Mouse (Mus musculus) layer of hippocampus, adult 2 months (tissue): ENCODE measurements around the gene Cpne9. TPM values are rescaled to one million over a fixed set of nuclear protein-coding genes. Genes with fewer than 3 reads are reported as not detected.
A peak's percentile ranks its signal among the peaks of the same experiment; 100 is the strongest.

Source experiments
- DNase-seq, 2 experiments: peaks; one replicate each; pipeline ENCODE4 v3.0.0; 2022; ENCODE audit warnings: low spot score in 2 of 2
- H3K27ac ChIP-seq: fragments of 200-600 bp; 2 replicates; pipeline ENCODE4 v1.8.1; 2022
- H3K4me3 ChIP-seq: fragments of 200-600 bp; 2 replicates; pipeline ENCODE4 v1.8.1; 2022; ENCODE audit warnings: mild to moderate bottlenecking
- CTCF ChIP-seq: fragments of 200-600 bp; conservative IDR thresholded peaks from 2 replicates; pipeline ENCODE4 v1.8.1; 2022; ENCODE audit warnings: antibody characterized with exemption, mild to moderate bottlenecking, moderate library complexity
- long read RNA-seq, 2 experiments: library from polyadenylated mRNA; stranded (forward); transcript quantifications; one replicate each; pipeline ENCODE4 v2.0.0; 2021; ENCODE audit warnings: borderline mapping rate in 2 of 2
- total RNA-seq, 2 experiments: library from RNA; stranded (reverse); gene quantifications; 2 replicates each; pipeline ENCODE4 v1.2.3; 2021

Cpne9 gene
- total RNA-seq = 10 to 100 TPM; 24.0 to 24.7 TPM
- long read RNA-seq, experiment 1, partial matches to known transcripts = 1 of 12 reads
- long read RNA-seq, experiment 1, other reads (novel, unspliced or antisense) = 11 of 12 reads
- long read RNA-seq, experiment 2, partial matches to known transcripts = 4 of 18 reads
- long read RNA-seq, experiment 2, other reads (novel, unspliced or antisense) = 14 of 18 reads

DNA sequence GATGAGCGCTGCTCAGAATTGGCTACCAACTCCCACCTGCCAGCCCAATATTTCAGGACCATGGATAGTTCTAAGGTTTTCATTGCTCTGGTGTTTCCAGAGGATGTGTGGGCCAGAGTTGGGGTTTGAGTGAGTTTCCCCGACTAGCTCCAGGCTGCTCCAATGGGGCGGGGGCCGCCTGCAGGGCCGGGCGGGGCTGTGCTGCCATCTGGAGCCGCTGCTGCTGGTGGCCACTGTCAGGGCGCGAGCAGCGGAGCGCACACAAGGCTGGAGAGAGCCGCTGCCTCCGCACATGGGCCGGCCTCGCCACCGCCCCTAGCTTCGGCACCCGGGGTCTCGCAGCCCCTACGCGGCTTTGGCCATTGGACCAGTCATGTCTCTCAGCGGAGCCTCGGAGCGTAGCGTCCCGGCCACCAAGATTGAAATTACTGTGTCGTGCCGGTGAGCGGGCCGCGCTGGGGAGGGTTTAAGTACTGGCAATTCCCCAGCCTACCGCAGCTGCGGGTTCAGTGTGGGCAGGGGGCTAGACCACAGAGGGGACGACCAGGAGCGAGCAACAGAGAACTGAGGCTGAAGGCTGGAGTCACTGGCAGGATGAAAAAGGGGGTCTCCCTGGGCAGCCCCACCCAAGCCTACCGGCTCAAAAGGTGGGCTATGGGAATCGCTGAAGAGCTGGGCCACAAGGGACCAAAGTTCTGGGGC lies at the start of gene Cpne9:
TSS of gene Cpne9 (plus strand) at position 207 of the 702 bp plus-strand sequence.
- no peak within 1 kb of the TSS for H3K27ac ChIP-seq
- H3K4me3 ChIP-seq = peak within 1 kb of the TSS; percentile 46
- TF ChIP-seq CTCF = peak; percentile 23
- no peak for DNase-seq

DNA sequence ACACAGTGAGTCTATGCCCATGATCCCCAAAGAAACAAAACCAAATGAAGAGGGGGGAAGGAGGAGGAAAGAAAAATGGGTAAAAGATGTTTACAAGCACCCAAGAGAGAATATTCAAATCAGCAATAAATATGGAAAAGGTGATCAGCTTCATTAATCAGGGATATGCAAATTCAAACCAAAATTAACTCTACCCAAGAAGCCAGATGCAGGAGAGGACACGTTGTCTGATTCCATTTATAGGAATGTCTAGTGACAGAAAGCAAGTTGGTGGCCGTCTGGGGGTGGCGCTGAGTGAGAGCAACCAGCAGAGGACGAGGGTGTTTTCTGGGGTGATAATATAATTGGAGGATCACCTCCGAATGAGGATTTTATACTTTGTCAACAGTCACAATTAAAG lies 47.0 kb upstream of the Cpne9 start:
- no peak for DNase-seq
- Histone ChIP-seq H3K27ac (no peak overlapping the region), H3K4me3 (no peak overlapping the region)
- TF ChIP-seq CTCF = no peak

DNA sequence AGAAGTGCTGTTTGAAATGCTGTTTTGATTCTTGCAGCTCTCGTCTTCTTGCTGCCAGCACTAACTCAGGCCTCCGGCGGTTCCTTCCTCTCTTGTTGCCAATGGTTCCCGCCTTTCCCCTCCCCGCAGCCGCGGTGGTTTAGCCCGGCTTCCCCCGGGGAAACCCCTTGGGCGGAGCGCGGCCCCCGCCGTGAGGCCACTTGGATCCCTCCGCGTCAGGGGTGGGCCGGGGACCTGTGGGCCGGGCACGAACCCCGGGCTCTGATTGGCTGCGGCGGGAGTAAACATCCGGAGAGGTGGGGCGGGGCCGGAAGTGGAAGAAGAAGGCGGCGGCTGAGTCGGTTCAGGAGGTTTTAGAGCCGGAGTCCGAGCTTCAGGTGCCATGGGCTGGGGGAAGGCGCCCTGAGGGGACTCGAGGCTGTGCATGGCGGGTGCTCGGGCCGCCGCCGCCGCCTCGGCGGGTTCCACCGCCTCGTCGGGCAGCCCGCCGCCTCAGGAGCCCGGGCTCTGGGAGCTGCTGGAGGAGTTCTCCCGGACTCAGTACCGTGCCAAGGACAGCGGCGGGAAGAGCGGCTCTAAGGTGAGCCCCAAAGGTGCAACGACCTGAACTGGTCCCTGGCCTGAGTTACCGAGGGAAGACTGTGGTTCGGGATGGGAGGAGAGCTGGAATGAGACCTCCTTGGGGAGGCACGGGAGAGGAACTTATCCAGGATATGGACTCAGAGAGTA lies 44.4 kb upstream of the Cpne9 start, which contains the start of gene Mtmr14:
TSS of gene Mtmr14 (plus strand) at position 302 of the 729 bp plus-strand sequence.
- TF ChIP-seq CTCF = no peak
- DNase-seq = peak; percentile 98 to 100
- peak within 1 kb of the TSS; percentile 86 for H3K27ac ChIP-seq

DNA sequence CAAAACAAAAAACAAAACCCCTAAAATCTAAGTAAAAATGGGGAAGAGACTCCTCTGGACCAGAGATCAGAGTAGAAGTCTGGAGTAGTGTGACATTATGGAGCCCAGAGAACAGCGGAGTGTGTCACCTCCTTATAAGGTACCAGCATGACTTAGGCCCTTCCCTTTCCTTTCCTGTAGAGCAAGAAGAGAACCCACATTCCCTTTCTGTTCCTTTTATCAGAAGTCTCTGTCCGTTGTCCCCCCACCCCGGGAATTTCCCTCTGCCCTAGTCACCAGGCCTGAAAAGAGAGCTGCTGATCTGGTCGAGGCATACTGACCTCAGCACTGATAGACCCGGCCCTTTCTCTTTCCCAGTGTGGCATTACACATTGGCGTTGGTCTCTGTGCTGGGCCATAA lies 43.7 kb upstream of the Cpne9 start:
- no peak for TF ChIP-seq CTCF
- Histone ChIP-seq H3K4me3 (peak overlapping the region; percentile 89), H3K27ac (no peak overlapping the region)
- no peak for DNase-seq

More for the DNA sequence above, 44.4 kb upstream of the Cpne9 start, which contains the start of gene Mtmr14:
- peak within 1 kb of the TSS; percentile 89 for H3K4me3 ChIP-seq

DNA sequence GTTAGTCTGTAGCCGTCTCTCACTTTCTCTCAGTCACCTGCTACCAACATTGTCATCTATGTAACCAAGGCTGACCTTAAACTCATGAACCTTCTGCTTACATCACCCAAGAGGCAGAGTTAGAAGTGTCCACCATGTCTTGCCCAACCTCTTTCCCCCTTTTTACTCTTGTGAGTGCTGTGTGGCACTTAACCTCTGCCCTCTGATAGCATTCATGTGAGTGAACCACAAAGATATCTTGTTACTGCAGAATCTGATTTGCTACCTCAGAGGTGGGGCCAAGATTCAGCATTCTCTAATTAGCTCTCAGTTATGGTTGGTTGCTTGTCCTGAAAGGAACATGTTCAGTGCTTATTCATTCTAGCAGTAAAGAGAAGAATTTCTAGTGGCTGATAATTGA lies 39.4 kb upstream of the Cpne9 start:
- TF ChIP-seq CTCF = no peak
- H3K4me3 ChIP-seq = no peak overlapping the region
- no peak for DNase-seq
- H3K27ac ChIP-seq = no peak overlapping the region

DNA sequence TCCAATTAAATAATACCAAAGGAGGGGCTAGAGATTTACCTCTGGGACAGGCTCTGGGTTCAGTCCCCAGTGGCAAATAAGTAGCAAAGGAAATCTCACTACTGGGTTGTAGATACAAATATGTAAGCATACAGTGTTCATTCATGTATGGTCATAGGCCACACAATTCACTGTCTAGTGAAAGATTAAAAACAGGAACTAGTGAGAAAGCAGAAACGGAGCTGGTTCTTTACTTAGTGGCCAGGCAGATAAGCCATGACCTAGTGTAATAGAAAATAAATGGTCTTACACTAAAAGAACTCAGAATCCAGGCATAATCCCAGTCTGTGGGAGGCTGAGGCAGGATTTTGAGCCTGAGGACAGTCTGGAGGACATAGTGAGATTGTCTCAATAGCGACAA lies 36.5 kb upstream of the Cpne9 start:
- no peak for TF ChIP-seq CTCF
- no peak overlapping the region for H3K4me3 ChIP-seq
- DNase-seq = no peak
- no peak overlapping the region for H3K27ac ChIP-seq

DNA sequence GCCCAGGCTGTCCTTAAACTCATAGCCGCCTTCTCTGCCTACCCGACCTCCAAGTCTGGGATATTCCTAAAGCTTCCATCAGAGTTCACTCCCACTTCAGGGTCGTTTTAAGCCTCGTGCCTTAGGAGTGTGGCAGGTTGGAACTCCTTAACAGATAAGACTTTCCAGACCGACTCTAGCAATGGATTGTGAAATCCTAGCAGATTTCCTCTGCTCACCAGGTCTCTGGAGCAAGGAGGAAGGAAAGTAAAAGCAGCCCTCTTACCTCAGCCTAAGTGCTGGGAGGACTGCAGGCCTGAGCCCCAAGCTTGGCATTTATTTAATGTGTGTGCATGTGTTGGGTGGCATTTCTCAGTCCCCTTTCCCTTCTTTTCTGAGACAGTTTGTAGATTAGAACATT lies 31.3 kb upstream of the Cpne9 start:
- H3K4me3 ChIP-seq = no peak overlapping the region
- no peak for DNase-seq
- no peak for TF ChIP-seq CTCF
- H3K27ac ChIP-seq = no peak overlapping the region

DNA sequence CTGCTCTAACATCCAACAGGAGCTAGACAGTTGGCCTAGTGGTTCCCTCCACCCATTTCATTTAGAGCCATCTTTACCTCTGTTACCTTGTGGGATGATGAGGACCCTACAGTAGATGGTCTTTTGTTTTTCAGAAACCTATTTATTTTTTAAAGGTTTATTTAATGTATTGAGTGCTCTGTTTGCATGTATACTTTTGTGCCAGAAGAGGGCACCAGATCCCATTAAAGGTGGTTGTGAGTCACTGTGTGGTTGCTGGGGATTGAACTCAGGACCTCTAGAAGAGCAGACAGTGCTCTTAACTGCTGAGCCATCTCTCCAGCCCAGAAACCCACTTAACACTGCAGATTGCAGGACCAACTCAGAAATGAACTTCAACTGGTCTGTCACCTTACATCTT lies 30.2 kb upstream of the Cpne9 start:
- no peak for DNase-seq
- no peak overlapping the region for H3K4me3 ChIP-seq
- TF ChIP-seq CTCF = peak; percentile 57
- H3K27ac ChIP-seq = no peak overlapping the region

DNA sequence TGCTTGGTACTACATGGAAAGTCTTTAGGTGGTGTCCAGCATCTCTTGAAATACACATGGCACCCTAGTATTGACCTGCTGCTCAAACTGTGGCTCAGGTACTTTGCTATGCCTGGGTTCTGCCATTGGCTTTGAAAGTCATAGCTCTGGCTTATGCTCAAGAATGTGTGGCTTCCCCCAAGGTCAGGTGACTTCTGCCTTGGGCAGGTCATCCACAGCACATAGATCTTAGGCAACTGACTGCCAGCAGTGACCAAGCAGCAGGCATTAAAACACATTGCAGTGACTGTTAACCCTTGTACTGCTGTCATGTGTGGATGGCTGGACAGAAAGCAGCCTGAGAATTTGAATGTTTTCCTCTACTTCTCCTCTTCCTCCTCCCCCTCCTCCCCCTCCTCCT lies 27.2 kb upstream of the Cpne9 start:
- Histone ChIP-seq H3K4me3 (no peak overlapping the region), H3K27ac (no peak overlapping the region)
- TF ChIP-seq CTCF = no peak
- no peak for DNase-seq

DNA sequence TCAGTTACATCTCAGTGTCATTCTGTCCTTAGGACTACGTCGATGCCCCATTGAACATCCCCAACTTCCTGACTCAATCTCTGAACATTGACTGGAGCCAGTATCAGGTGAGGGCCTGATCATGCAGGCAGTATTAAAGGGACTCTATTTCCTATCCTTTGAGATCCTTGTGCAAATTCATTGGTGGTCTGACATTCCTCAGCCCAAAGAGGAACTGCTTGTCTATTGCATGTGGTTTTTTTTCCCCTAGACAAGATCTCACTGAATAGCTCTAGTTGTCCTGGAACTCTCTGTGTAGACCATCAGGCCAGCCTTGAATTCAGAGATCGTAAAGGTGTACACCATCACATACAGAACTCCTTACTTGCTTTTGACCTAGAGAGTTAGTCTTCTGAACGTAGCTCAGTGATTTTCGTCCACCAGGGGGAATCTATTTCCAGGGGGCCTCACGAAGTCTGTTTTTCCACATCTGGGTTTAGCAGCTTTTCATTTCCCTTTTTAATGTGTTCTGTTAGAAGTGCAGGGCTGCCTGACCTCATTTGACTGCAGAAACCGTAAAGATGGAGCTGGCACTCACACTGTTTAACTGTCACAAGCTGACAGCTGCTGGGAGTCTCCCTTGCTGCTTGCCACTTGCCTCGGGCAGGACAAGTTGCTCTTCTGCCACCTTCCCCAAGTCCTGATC lies 20.8 kb upstream of the Cpne9 start:
- peak; percentile 50 for TF ChIP-seq CTCF

DNA sequence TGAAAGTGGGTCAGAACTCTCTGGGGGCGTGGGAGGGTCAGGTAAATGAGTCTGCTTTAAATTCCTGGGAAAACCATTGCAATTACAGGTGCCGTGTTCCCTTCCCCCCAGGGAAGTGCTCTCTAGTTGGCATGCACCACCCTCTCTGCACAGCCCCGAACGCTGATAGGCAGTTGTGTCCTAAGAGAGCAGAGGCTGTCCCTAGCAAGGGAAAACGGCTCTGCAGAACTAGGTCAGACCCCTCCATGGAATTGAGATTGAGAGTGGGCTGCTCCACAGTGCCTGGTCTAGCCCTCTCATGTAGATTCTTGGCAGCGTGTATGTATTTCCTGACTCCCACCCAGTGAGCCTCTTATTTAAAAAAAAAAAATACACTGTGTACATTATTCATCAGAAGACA lies 18.6 kb upstream of the Cpne9 start:
- no peak for DNase-seq
- no peak for TF ChIP-seq CTCF
- Histone ChIP-seq H3K27ac (no peak overlapping the region), H3K4me3 (no peak overlapping the region)

More for the DNA sequence above, 20.8 kb upstream of the Cpne9 start:
- Histone ChIP-seq H3K27ac (no peak overlapping the region), H3K4me3 (no peak overlapping the region)
- no peak for DNase-seq

DNA sequence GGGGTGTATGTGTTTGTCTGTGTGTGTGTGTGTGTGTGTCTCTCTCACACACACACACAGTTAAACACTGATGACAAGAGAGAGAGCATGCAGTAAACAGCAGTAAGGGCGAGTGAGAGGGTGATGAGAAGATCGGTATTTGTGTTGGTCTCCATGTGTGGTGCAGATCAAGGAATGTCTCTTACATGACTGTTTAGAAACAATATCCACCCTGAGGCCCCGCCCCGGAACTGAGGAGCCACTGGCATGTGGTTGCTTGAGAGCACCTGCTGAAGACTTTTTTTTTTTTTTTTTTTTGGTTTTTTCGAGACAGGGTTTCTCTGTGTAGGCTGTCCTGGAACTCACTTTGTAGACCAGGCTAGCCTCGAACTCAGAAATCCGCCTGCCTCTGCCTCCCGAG lies 17.7 kb upstream of the Cpne9 start:
- H3K4me3 ChIP-seq = no peak overlapping the region
- TF ChIP-seq CTCF = no peak
- no peak overlapping the region for H3K27ac ChIP-seq
- DNase-seq = no peak
